Mouse (Mus musculus): ENCODE data around the gene Uggt2. TPM values are rescaled to one million over a fixed set of nuclear protein-coding genes. Genes with fewer than 3 reads are reported as not detected.

Uggt2 gene
- 1 to 10 TPM; 5.5 to 7.9 TPM for total RNA-seq (2021)

- peak; percentile 84 for DNase-seq
Observed at GRCm38 (mm10) chr14:119098851-119099569, at the start of gene Uggt2. TSS of gene Uggt2 (minus strand) at chr14:119099430.

GRCm38 (mm10) chr14:119139381-119139950 is 40.2 kb upstream of the Uggt2 start:
- DNase-seq: no peak

GRCm38 (mm10) chr14:119138786-119139100 is 39.5 kb upstream of the Uggt2 start:
- DNase-seq: peak; percentile 6

- peak; percentile 6 for DNase-seq
Observed at GRCm38 (mm10) chr14:119137906-119138785, 38.9 kb upstream of the Uggt2 start, which contains the start of gene Hs6st3. TSS of gene Hs6st3 (plus strand) at chr14:119138341.

- peak; percentile 49 for DNase-seq
Observed at GRCm38 (mm10) chr14:119137512-119137905, 38.3 kb upstream of the Uggt2 start.

- no peak for DNase-seq
Observed at GRCm38 (mm10) chr14:119127330-119127729, 28.1 kb upstream of the Uggt2 start.

- DNase-seq: no peak
Observed at GRCm38 (mm10) chr14:119125840-119126239, 26.6 kb upstream of the Uggt2 start.

GRCm38 (mm10) chr14:119124061-119124460 is 24.8 kb upstream of the Uggt2 start:
- DNase-seq: peak; percentile 37

GRCm38 (mm10) chr14:119123582-119123981 is 24.4 kb upstream of the Uggt2 start:
- no peak for DNase-seq

- no peak for DNase-seq
Observed at GRCm38 (mm10) chr14:119112558-119112957, 13.3 kb upstream of the Uggt2 start.

GRCm38 (mm10) chr14:119109776-119110218 is 10.6 kb upstream of the Uggt2 start:
- no peak for DNase-seq

GRCm38 (mm10) chr14:119108776-119109301 is 9.6 kb upstream of the Uggt2 start:
- no peak for DNase-seq

GRCm38 (mm10) chr14:119107591-119107990 is 8.4 kb upstream of the Uggt2 start:
- DNase-seq: no peak

GRCm38 (mm10) chr14:119099570-119099891 is 301 bp upstream of the Uggt2 start:
- DNase-seq: no peak

- DNase-seq: no peak
Observed at GRCm38 (mm10) chr14:119061811-119062210, 37.4 kb downstream of the Uggt2 start.

- no peak for DNase-seq
Observed at GRCm38 (mm10) chr14:119060682-119061081, 38.5 kb downstream of the Uggt2 start.

- DNase-seq: no peak
Observed at GRCm38 (mm10) chr14:119057014-119057413, 42.2 kb downstream of the Uggt2 start.

GRCm38 (mm10) chr14:119052969-119053368 is 46.3 kb downstream of the Uggt2 start:
- DNase-seq: no peak

GRCm38 (mm10) chr14:119052361-119052760 is 46.9 kb downstream of the Uggt2 start:
- DNase-seq: no peak

- DNase-seq: no peak
Observed at GRCm38 (mm10) chr14:119043765-119044164, 55.5 kb downstream of the Uggt2 start.

- peak; percentile 52 for DNase-seq
Observed at GRCm38 (mm10) chr14:119040253-119040652, 59.0 kb downstream of the Uggt2 start.

GRCm38 (mm10) chr14:119037755-119038154 is 61.5 kb downstream of the Uggt2 start:
- DNase-seq: no peak

GRCm38 (mm10) chr14:119037076-119037683 is 62.0 kb downstream of the Uggt2 start:
- no peak for DNase-seq
